Mouse (Mus musculus): ENCODE measurements around the gene Isoc2a. TPM values are rescaled to one million over a fixed set of nuclear protein-coding genes. Genes with fewer than 3 reads are reported as not detected.
"Not testable (repeated sequence)": the region's sequence is repeated elsewhere in the genome, so short reads cannot be mapped to it uniquely, and the experiment has no call there.

Isoc2a gene
- polyA plus RNA-seq, 1 experiment, result not detected

DNA sequence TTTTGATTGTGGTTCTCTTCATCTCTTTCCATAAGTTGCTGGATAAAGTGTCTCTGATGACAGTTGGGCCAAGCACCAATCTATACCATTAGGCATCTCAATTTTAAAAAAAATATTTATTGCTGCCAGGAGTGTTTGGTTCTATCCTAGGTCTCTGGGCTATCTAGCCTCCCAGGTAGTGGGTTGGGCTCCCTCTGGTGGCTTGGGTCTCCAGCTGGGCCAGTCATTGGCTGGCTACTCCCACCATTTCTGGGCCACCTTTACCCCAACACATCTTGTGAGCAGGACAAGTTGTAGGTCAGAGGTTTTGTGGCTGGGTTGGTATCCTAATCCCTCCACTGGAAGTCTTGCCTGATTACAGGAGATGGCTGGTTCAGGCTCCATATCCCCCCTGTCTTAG, 1.2 kb downstream of the Isoc2a start:
- no peak for TF ChIP-seq POLR2A (IDR thresholded peaks at IDR 0.05; ENCODE audit: insufficient read depth, low read depth, low read length)
- no peak for TF ChIP-seq CTCF (IDR thresholded peaks at IDR 0.05; ENCODE audit: insufficient read depth, low read depth, low read length)
- Histone ChIP-seq H3K27ac (ENCODE audit: insufficient read depth, low read depth, low read length) (no peak overlapping the region), H3K4me3 (ENCODE audit: insufficient read depth, low read depth, low read length) (no peak overlapping the region), H3K4me1 (ENCODE audit: control insufficient read depth, insufficient read depth, low read length) (peaks cover 8% of the 10 kb centered on the region)

DNA sequence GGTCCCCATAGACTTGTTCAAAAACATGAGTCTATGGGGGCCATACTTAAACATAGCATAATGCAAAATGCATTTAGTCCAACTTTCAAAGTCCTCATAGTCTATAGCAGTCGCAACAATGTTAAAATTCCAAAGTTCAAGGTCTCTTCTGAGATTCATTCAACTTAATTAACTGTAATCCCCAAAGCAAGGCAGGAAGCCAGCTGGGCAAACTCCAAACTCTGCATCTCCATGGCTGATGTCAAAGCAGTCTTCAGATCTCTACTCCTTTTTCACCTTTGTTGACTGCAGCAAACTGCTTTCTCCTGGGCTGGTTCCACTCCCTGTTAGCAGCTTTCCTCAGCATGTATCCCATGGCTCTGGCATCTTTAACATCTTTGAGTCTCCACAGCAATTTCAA, 2.1 kb downstream of the Isoc2a start:
- not testable (repeated sequence) for H3K4me1 ChIP-seq (ENCODE audit: control insufficient read depth, insufficient read depth, low read length)
- WGBS, result 68% methylated on average over 1 of the region's 1 CpGs

DNA sequence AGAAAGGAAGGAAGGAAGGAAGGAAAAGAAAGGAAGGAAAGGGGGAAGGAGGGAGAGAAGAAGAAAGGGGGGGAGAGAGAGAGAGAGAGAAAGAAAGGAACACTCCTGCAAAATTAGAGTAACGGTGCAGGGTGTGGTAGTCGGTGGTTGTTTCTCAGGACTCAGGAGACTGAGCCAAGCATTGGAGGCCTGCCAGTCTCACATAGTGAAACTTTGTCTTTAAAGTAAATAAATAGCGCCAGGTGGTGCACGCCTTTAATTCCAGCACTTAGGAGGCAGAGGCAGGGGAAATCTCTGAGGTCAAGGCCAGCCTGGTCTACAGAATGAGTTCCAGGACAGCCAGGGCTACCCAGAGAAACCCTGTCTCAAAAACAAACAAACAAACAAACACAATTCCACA, 9.7 kb downstream of the Isoc2a start:
- no peak overlapping the region for H3K27ac ChIP-seq (ENCODE audit: insufficient read depth, low read depth, low read length)
- TF ChIP-seq CTCF (IDR thresholded peaks at IDR 0.05; ENCODE audit: insufficient read depth, low read depth, low read length) (no peak), POLR2A (IDR thresholded peaks at IDR 0.05; ENCODE audit: insufficient read depth, low read depth, low read length) (no peak)
- no peaks in the 10 kb centered on the region for H3K4me1 ChIP-seq (ENCODE audit: control insufficient read depth, insufficient read depth, low read length)
- WGBS, result 58% methylated on average over 4 of the region's 4 CpGs
- no peak overlapping the region for H3K4me3 ChIP-seq (ENCODE audit: insufficient read depth, low read depth, low read length)

More for the DNA sequence above, 2.1 kb downstream of the Isoc2a start:
- not testable (repeated sequence) for H3K27ac ChIP-seq (ENCODE audit: insufficient read depth, low read depth, low read length); H3K4me3 ChIP-seq (ENCODE audit: insufficient read depth, low read depth, low read length)

DNA sequence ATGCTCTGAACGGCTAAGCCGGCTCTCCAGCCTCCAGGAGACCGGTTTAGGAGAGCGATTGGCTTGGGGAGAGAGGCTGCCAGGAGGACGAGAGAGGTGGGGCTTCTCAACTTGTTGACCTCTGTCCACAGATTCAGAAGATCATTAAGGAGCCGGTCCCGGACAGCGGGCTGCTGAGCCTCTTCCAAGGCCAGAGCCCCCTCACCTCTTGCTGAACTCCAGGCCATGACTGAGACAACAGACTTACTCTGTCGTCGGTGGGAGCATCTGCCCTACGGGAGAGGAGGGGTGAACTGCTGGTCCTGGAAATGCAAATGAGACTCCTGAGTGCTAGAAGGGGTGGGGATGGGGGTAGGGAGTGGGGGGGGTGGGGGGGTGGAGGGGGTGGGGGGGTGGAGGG, 18.2 kb downstream of the Isoc2a start:
- H3K27ac ChIP-seq (ENCODE audit: insufficient read depth, low read depth, low read length), result no peak overlapping the region
- no peak overlapping the region for H3K4me3 ChIP-seq (ENCODE audit: insufficient read depth, low read depth, low read length)
- TF ChIP-seq CTCF (IDR thresholded peaks at IDR 0.05; ENCODE audit: insufficient read depth, low read depth, low read length) (no peak), POLR2A (IDR thresholded peaks at IDR 0.05; ENCODE audit: insufficient read depth, low read depth, low read length) (no peak)
- WGBS, result 70% methylated on average over 11 of the region's 11 CpGs
- H3K4me1 ChIP-seq (ENCODE audit: control insufficient read depth, insufficient read depth, low read length), result peaks cover 11% of the 10 kb centered on the region

DNA sequence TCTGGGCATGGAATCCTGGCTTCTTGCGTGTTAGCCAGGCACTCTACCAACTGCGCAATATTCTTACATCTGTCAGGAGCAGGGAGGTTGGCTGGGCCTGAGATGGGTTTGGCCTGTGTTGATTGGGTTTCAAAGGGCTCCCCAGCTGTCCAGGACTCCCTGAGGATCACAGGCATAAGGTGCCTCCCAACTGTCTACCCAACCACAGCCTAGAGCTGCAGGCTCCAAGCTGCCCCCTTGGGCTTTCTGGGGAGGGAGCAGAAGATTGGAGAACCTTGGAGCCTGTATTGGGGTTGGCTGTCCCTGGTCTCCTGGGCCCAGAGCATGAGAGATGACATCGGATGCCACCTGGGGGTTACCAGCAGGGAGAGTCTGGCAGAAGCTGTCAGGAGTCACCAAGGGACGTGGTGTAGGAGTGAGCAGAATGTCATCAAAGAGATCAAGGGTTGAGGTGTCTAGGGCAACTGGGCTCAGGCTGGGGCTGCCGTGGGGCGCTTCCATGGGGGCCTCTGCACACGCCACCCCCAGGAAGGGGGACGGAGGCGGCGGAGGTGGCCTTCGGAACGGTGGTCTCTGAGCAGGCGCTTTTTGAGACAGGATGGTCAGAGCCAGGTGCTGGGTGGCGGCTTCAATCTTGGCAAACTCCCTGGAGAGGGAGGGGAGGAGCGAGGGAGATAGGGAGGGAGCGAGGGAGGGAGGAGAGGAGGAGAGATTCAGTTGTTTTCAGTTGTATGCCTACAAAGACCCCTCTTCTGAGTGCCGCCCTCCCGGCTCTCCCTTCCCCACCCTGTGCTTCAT, 22.1 kb downstream of the Isoc2a start:
- no peak overlapping the region for H3K27ac ChIP-seq (ENCODE audit: insufficient read depth, low read depth, low read length)
- TF ChIP-seq CTCF (IDR thresholded peaks at IDR 0.05; ENCODE audit: insufficient read depth, low read depth, low read length), result no peak
- TF ChIP-seq POLR2A (IDR thresholded peaks at IDR 0.05; ENCODE audit: insufficient read depth, low read depth, low read length), result no peak
- peak overlapping the region; percentile 29; the same call in 1 of the 2 replicates for H3K4me3 ChIP-seq (ENCODE audit: insufficient read depth, low read depth, low read length)
- peaks cover 14% of the 10 kb centered on the region for H3K4me1 ChIP-seq (ENCODE audit: control insufficient read depth, insufficient read depth, low read length)
- 31% methylated on average over 18 of the region's 18 CpGs for WGBS

DNA sequence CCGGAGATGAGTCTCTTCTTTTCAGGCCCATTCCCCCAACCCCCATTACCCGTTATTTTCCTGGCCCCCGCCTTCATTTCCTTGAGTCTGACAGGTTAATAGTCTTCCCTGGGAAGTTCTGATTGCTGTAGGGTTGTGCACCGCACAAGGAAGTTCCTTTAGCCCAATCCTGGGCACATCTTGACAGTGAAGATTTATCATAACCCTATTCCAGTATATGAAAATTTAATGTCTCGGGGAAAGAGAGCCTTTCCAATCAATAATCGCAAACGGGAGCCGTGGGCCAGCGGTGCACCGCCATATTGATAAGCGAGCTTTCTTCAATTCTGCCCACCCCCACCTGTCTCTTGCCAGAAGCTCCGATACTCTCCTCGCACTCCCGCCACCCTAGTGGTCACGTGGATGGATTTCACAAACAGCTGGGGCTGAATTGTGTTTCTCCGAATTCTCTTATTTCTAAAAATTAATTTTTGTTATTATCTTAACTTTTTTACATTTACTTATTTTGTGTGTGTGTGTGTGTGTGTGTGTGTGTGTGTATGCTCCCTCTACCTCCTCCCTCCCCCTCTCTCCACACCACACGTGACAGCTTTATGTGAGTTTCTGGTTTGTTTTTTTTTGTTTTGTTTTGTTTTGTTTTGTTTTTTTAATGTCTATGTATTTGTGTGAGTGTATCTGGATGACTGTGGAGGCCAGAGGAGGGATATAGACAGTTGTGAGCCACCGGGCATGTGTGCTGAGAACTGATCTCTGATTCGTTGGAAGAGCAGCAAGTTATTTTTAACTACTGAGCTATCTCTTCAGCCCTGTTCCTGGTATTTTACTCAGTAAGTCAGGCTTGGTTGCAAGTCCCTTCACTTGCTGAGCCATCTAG, 22.9 kb downstream of the Isoc2a start:
- WGBS, result 5% methylated on average over 19 of the region's 19 CpGs
- TF ChIP-seq CTCF (IDR thresholded peaks at IDR 0.05; ENCODE audit: insufficient read depth, low read depth, low read length) (no peak), POLR2A (IDR thresholded peaks at IDR 0.05; ENCODE audit: insufficient read depth, low read depth, low read length) (no peak; the same call in 1 of the 2 replicates)
- peak overlapping the region; percentile 29; the same call in 1 of the 2 replicates for H3K4me3 ChIP-seq (ENCODE audit: insufficient read depth, low read depth, low read length)
- peak overlapping the region; percentile 77 for H3K27ac ChIP-seq (ENCODE audit: insufficient read depth, low read depth, low read length)
- peaks cover 14% of the 10 kb centered on the region for H3K4me1 ChIP-seq (ENCODE audit: control insufficient read depth, insufficient read depth, low read length)

DNA sequence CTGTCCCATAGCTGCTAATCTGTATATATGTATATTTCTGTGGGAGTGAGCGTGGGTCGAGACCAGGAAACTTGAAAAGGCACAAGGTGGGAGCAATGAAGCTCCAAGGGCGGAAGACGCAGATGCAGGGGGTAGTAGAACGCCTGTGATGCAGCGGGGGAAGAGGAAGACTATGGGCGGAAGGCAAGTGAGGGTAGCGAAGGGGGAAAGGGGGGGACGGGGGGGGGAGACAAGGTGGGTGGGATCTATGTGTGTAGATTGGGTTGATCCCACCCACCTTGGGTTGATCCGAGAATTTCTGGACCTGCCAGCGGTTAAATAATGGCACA, 23.5 kb downstream of the Isoc2a start:
- H3K4me3 ChIP-seq (ENCODE audit: insufficient read depth, low read depth, low read length), result peak overlapping the region; percentile 26; the same call in 1 of the 2 replicates
- H3K27ac ChIP-seq (ENCODE audit: insufficient read depth, low read depth, low read length), result peak overlapping the region; percentile 77
- 21% methylated on average over 11 of the region's 11 CpGs for WGBS
- H3K4me1 ChIP-seq (ENCODE audit: control insufficient read depth, insufficient read depth, low read length), result peaks cover 14% of the 10 kb centered on the region
- TF ChIP-seq POLR2A (IDR thresholded peaks at IDR 0.05; ENCODE audit: insufficient read depth, low read depth, low read length), result no peak
- no peak for TF ChIP-seq CTCF (IDR thresholded peaks at IDR 0.05; ENCODE audit: insufficient read depth, low read depth, low read length)

DNA sequence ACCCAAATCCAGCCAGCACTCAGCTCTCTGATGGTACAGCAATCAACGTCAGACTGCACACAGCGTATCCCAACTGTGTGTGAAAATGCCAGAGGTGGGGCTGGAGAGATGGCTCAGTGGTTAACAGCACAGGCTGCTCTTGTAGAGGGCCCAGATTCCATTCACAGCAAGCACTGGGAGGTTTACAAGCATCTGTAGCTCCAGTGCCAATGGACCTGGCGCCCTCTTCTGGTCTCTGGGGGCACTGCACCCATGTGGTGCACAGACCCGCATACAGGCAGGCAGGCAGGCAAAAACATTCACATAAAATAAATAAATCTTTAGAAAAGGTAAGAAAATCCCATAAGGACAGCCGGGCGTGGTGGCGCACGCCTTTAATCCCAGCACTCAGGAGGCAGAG, 24.2 kb downstream of the Isoc2a start:
- Histone ChIP-seq H3K4me1 (ENCODE audit: control insufficient read depth, insufficient read depth, low read length) (peaks cover 14% of the 10 kb centered on the region), H3K27ac (ENCODE audit: insufficient read depth, low read depth, low read length) (no peak overlapping the region), H3K4me3 (ENCODE audit: insufficient read depth, low read depth, low read length) (no peak overlapping the region)
- WGBS, result 58% methylated on average over 8 of the region's 8 CpGs
- peak; percentile 38; the same call in 1 of the 2 replicates for TF ChIP-seq CTCF (IDR thresholded peaks at IDR 0.05; ENCODE audit: insufficient read depth, low read depth, low read length)
- TF ChIP-seq POLR2A (IDR thresholded peaks at IDR 0.05; ENCODE audit: insufficient read depth, low read depth, low read length), result no peak

DNA sequence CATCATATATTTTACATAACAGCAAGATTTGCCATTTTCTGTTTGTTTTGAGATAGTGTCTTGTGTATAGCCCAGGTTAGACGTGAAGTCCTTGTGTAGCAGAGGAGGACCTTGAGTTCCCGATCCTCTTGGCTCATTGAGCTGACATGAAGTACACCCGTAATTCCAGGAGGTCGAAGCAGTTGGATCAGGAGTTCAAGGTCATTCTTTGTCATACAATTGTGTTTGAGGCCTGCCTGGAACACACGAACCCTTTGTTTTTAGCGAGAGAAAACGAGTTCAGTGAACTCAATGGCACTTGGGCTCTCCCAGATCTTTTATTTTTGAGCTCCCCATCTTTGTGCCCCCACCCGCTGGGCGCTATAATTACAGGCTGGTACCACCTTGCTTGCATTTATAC, 25.5 kb downstream of the Isoc2a start:
- 61% methylated on average over 9 of the region's 9 CpGs for WGBS
- Histone ChIP-seq H3K4me1 (ENCODE audit: control insufficient read depth, insufficient read depth, low read length) (peaks cover 21% of the 10 kb centered on the region), H3K4me3 (ENCODE audit: insufficient read depth, low read depth, low read length) (no peak overlapping the region), H3K27ac (ENCODE audit: insufficient read depth, low read depth, low read length) (no peak overlapping the region)
- TF ChIP-seq CTCF (IDR thresholded peaks at IDR 0.05; ENCODE audit: insufficient read depth, low read depth, low read length) (no peak), POLR2A (IDR thresholded peaks at IDR 0.05; ENCODE audit: insufficient read depth, low read depth, low read length) (no peak)

Measured in olfactory bulb, adult 2 months (tissue).